Mouse (Mus musculus): ENCODE data around the gene 3425401B19Rik. TPM values are rescaled to one million over a fixed set of nuclear protein-coding genes. Genes with fewer than 3 reads are reported as not detected.

3425401B19Rik gene
- total and polyA plus RNA-seq, 3 experiments: not detected

DNA sequence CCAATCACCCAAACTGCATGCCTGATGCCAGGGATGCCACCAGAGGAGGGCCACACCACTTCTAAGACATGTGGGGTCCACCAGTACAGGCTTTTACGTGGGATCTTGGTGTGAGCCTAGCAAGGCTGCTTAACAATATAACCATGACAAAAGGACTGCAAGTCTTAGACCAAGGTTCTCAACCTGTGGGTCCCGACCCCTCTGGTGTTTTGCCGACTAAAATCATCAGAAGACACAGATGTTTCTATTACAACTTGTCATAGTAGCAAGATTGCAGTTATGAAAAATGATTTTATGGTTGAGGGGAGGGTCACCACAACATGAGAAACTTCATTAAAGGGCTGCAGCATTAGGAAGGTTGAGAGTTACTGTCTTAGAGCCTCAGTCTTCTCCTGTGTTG, 6.5 kb downstream of the 3425401B19Rik start:
- H3K9ac ChIP-seq (ENCODE audit: control insufficient read depth, low read depth, low read length, poor library complexity, severe bottlenecking): no peak overlapping the region
- H3K79me2 ChIP-seq (ENCODE audit: control insufficient read depth, insufficient read depth, low read length, poor library complexity): no peaks in the 10 kb centered on the region
- H3K4me3 ChIP-seq (ENCODE audit: control insufficient read depth in 1 of 2, insufficient read depth in 1 of 2, low read depth in 2 of 2, low read length in 2 of 2): no peak overlapping the region
- DNase-seq (ENCODE audit: low read depth, low spot score): no peak
- no peak overlapping the region for H3K27ac ChIP-seq (ENCODE audit: control insufficient read depth, low read depth, low read length)
- no peaks in the 10 kb centered on the region for H3K4me1 ChIP-seq (ENCODE audit: control insufficient read depth in 1 of 2, insufficient read depth in 2 of 2, low read length in 2 of 2)
- H3K36me3 ChIP-seq (ENCODE audit: control insufficient read depth in 1 of 2, insufficient read depth in 2 of 2, low read length in 2 of 2): no peaks in the 10 kb centered on the region
- H3K9me3 ChIP-seq (replicated peaks; ENCODE audit: insufficient read depth, low read length): no peaks in the 10 kb centered on the region
- H3K27me3 ChIP-seq (ENCODE audit: control insufficient read depth in 1 of 2, insufficient read depth in 2 of 2, low read length in 2 of 2): no peaks in the 10 kb centered on the region
- no peak for TF ChIP-seq USF2 (IDR thresholded peaks at IDR 0.05; ENCODE audit: borderline replicate concordance in 1 of 2, insufficient read depth in 1 of 2, low read depth in 1 of 2, low read length in 2 of 2)
- TF ChIP-seq SIN3A (IDR thresholded peaks at IDR 0.05; ENCODE audit: low read length): no peak
- TF ChIP-seq EP300 (IDR thresholded peaks at IDR 0.05; ENCODE audit: low read depth in 1 of 2, low read length in 2 of 2): no peak
- TF ChIP-seq JUND (IDR thresholded peaks at IDR 0.05; ENCODE audit: low read depth, low read length): no peak
- TF ChIP-seq ZC3H11A (IDR thresholded peaks at IDR 0.05; ENCODE audit: low read depth, low read length): no peak
- TF ChIP-seq ZMIZ1 (IDR thresholded peaks at IDR 0.05; ENCODE audit: low read depth, low read length): no peak
- TF ChIP-seq HCFC1 (IDR thresholded peaks at IDR 0.05; ENCODE audit: low read depth, low read length): no peak
- no peak for TF ChIP-seq MYC (IDR thresholded peaks at IDR 0.05; ENCODE audit: low read depth, low read length)
- no peak for TF ChIP-seq POLR2AphosphoS2 (IDR thresholded peaks at IDR 0.05; ENCODE audit: low read length)

DNA sequence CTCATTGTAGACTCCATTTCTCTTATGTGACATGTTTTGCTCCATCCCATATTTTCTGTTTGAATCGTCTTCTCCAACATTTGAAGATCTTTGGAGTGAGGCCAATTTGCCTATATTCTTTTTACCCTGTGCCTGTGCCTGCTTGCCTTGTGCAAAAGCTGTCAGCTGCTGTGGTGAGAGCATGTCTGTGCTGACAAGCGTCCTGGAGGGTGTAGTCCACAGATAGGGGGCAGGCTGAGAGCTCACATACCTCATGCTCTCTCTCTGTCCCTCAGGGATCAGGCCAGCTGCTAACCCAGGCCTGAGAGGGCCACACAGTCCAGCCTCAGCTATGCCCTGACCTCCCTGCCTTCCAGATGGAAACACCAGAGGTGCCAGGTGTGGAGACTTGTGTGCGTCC, 11.9 kb downstream of the 3425401B19Rik start:
- Histone ChIP-seq H3K27ac (ENCODE audit: control insufficient read depth, low read depth, low read length) (no peak overlapping the region), H3K79me2 (ENCODE audit: control insufficient read depth, insufficient read depth, low read length, poor library complexity) (no peaks in the 10 kb centered on the region), H3K9ac (ENCODE audit: control insufficient read depth, low read depth, low read length, poor library complexity, severe bottlenecking) (no peak overlapping the region), H3K4me3 (ENCODE audit: control insufficient read depth in 1 of 2, insufficient read depth in 1 of 2, low read depth in 2 of 2, low read length in 2 of 2) (no peak overlapping the region), H3K36me3 (ENCODE audit: control insufficient read depth in 1 of 2, insufficient read depth in 2 of 2, low read length in 2 of 2) (no peaks in the 10 kb centered on the region), H3K4me1 (ENCODE audit: control insufficient read depth in 1 of 2, insufficient read depth in 2 of 2, low read length in 2 of 2) (no peaks in the 10 kb centered on the region), H3K27me3 (ENCODE audit: control insufficient read depth in 1 of 2, insufficient read depth in 2 of 2, low read length in 2 of 2) (no peaks in the 10 kb centered on the region), H3K9me3 (replicated peaks; ENCODE audit: insufficient read depth, low read length) (no peaks in the 10 kb centered on the region)
- no peak for DNase-seq (ENCODE audit: low read depth, low spot score)
- TF ChIP-seq NRF1 (IDR thresholded peaks at IDR 0.05; ENCODE audit: insufficient read depth, low read depth, low read length, poor library complexity, severe bottlenecking) (no peak), BHLHE40 (IDR thresholded peaks at IDR 0.05; ENCODE audit: borderline replicate concordance, low read depth, low read length) (no peak), EP300 (IDR thresholded peaks at IDR 0.05; ENCODE audit: low read depth in 1 of 2, low read length in 2 of 2) (no peak), POLR2AphosphoS5 (IDR thresholded peaks at IDR 0.05; ENCODE audit: borderline replicate concordance, low read depth, low read length) (no peak), ZNF384 (IDR thresholded peaks at IDR 0.05; ENCODE audit: low read depth, low read length) (no peak), USF2 (IDR thresholded peaks at IDR 0.05; ENCODE audit: borderline replicate concordance in 1 of 2, insufficient read depth in 1 of 2, low read depth in 1 of 2, low read length in 2 of 2) (no peak), ZMIZ1 (IDR thresholded peaks at IDR 0.05; ENCODE audit: low read depth, low read length) (no peak), NELFE (IDR thresholded peaks at IDR 0.05; ENCODE audit: low read depth, low read length) (no peak), KAT2A (conservative IDR thresholded peaks at IDR 0.05; ENCODE audit: low read depth, low read length) (no peak), CHD1 (IDR thresholded peaks at IDR 0.05; ENCODE audit: low read depth, low read length) (no peak), MYC (IDR thresholded peaks at IDR 0.05; ENCODE audit: low read depth, low read length) (no peak), MYB (IDR thresholded peaks at IDR 0.05; ENCODE audit: low read depth, low read length) (no peak), SMC3 (IDR thresholded peaks at IDR 0.05; ENCODE audit: low read depth, low read length) (no peak), TBP (IDR thresholded peaks at IDR 0.05; ENCODE audit: low read depth, low read length) (no peak), RAD21 (IDR thresholded peaks at IDR 0.05; ENCODE audit: low read depth, low read length) (no peak), E2F4 (IDR thresholded peaks at IDR 0.05; ENCODE audit: borderline replicate concordance, low read depth, low read length) (no peak), ETS1 (IDR thresholded peaks at IDR 0.05; ENCODE audit: low read depth, low read length) (no peak), JUND (IDR thresholded peaks at IDR 0.05; ENCODE audit: low read depth, low read length) (no peak)

Data from MEL (cell line).